Mouse (Mus musculus): ENCODE results near the gene Rapgef1. TPM values are rescaled to one million over a fixed set of nuclear protein-coding genes. Genes with fewer than 3 reads are reported as not detected.

The Rapgef1 gene
- polyA plus RNA-seq, 2 experiments, result 20.8 to 51.1 TPM

DNA sequence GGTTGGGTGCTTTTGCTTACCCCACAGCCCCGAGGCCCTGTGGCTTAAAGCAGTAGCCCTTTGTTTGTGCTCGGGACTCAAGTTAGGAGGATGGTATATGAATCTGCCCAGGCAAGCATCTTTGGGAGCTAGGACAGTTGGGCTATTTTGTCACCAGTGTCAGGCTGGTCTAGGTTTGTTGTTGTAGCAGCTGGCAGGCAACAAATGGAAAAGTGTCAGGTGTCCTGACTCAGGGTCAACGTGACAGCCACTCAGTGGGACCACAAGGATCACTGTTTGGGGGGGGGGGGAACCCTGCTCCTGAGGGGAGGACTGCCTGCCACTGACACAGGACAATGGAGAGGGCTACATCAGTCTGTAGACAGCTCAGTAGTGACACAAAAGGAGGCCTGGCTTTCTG is 91.5 kb downstream of the Rapgef1 start:
- H3K9me3 ChIP-seq (ENCODE audit: control insufficient read depth, low read length), result no peaks in the 10 kb centered on the region
- ATAC-seq (ENCODE audit: low FRiP score, low read depth) (no peak; the same call in 1 of the 2 replicates), DNase-seq (ENCODE audit: low spot score) (no peak)
- no peak overlapping the region for H3K4me3 ChIP-seq (replicated peaks; ENCODE audit: low read length)
- H3K9ac ChIP-seq (ENCODE audit: low read depth, low read length, severe bottlenecking), result no peak overlapping the region
- no peak overlapping the region for H3K4me2 ChIP-seq (replicated peaks; ENCODE audit: low read depth, low read length, severe bottlenecking)
- WGBS, result 81% methylated on average over 3 of the region's 3 CpGs
- H3K4me1 ChIP-seq (ENCODE audit: control insufficient read depth, insufficient read depth, low read length), result peaks cover 6% of the 10 kb centered on the region
- no peak overlapping the region for H3K27ac ChIP-seq (replicated peaks; ENCODE audit: low read depth, low read length)
- no peaks in the 10 kb centered on the region for H3K27me3 ChIP-seq (ENCODE audit: control insufficient read depth, insufficient read depth, low read length)
- peaks cover 72% of the 10 kb centered on the region for H3K36me3 ChIP-seq (ENCODE audit: control insufficient read depth, insufficient read depth, low read length)
- TF ChIP-seq POLR2A (IDR thresholded peaks at IDR 0.05; ENCODE audit: borderline replicate concordance, extremely low read depth, insufficient read depth, insufficient read length), result no peak

DNA sequence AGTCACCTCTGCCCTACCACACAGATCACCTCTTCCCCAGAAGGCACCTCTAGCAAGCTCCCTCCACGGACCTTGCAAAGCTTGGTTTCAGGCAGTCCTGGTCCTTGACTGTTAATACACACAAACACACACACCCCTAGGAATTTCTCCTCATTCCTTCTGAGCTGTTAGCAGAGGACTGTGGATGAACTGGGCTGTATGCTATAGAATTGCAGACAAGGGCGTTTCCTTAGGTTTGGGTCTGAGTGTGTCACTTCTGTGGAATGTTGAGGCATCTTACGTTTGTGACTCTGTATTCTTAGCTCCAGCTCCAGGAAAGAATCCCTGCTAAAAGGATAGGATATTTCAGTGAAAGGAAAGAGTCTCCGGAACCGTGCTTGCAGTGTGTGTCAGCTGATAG is 92.4 kb downstream of the Rapgef1 start:
- H3K27ac ChIP-seq (replicated peaks; ENCODE audit: low read depth, low read length), result no peak overlapping the region
- no peaks in the 10 kb centered on the region for H3K27me3 ChIP-seq (ENCODE audit: control insufficient read depth, insufficient read depth, low read length)
- no peaks in the 10 kb centered on the region for H3K9me3 ChIP-seq (ENCODE audit: control insufficient read depth, low read length)
- 76% methylated on average over 5 of the region's 5 CpGs for WGBS
- H3K4me3 ChIP-seq (replicated peaks; ENCODE audit: low read length), result no peak overlapping the region
- ATAC-seq (ENCODE audit: low FRiP score, low read depth) (no peak), DNase-seq (ENCODE audit: low spot score) (no peak)
- TF ChIP-seq POLR2A (IDR thresholded peaks at IDR 0.05; ENCODE audit: borderline replicate concordance, extremely low read depth, insufficient read depth, insufficient read length), result no peak
- H3K36me3 ChIP-seq (ENCODE audit: control insufficient read depth, insufficient read depth, low read length), result peaks cover 63% of the 10 kb centered on the region
- H3K9ac ChIP-seq (ENCODE audit: low read depth, low read length, severe bottlenecking), result no peak overlapping the region
- H3K4me1 ChIP-seq (ENCODE audit: control insufficient read depth, insufficient read depth, low read length), result peaks cover 14% of the 10 kb centered on the region
- H3K4me2 ChIP-seq (replicated peaks; ENCODE audit: low read depth, low read length, severe bottlenecking), result no peak overlapping the region

DNA sequence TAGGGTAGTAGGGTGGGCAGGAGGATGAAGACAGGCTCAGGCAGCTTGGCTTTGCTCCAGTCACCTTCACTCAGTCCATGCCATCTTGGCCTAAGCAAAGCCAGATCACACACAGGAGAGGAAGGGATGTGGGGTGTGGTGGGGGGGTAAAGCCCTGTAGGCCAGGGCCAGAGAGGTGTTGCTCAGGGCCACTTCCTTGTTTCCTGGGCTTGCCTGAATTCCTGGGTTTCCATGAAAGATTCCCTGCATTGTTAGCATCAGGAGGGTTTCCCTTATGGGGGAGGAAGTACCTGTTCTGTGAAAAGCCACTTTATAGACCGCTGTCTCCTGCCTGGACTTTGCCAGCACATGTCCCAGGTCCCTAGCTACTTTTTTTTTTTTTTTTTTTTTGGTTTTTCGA is 94.0 kb downstream of the Rapgef1 start:
- peaks cover 59% of the 10 kb centered on the region for H3K36me3 ChIP-seq (ENCODE audit: control insufficient read depth, insufficient read depth, low read length)
- 100% methylated on average over 1 of the region's 2 CpGs for WGBS
- no peak for DNase-seq (ENCODE audit: low spot score)

GRCm38 (mm10) chr2:29714127-29714526 is 94.6 kb downstream of the Rapgef1 start:
- H3K4me3 ChIP-seq (replicated peaks; ENCODE audit: low read length), result no peak overlapping the region
- peaks cover 14% of the 10 kb centered on the region for H3K4me1 ChIP-seq (ENCODE audit: control insufficient read depth, insufficient read depth, low read length)
- no peak for TF ChIP-seq POLR2A (IDR thresholded peaks at IDR 0.05; ENCODE audit: borderline replicate concordance, extremely low read depth, insufficient read depth, insufficient read length)
- H3K9ac ChIP-seq (ENCODE audit: low read depth, low read length, severe bottlenecking), result no peak overlapping the region
- WGBS, result 96% methylated on average over 5 of the region's 5 CpGs
- ATAC-seq (ENCODE audit: low FRiP score, low read depth), result no peak
- no peaks in the 10 kb centered on the region for H3K9me3 ChIP-seq (ENCODE audit: control insufficient read depth, low read length)
- no peaks in the 10 kb centered on the region for H3K27me3 ChIP-seq (ENCODE audit: control insufficient read depth, insufficient read depth, low read length)
- no peak for DNase-seq (ENCODE audit: low spot score)
- H3K4me2 ChIP-seq (replicated peaks; ENCODE audit: low read depth, low read length, severe bottlenecking), result no peak overlapping the region
- H3K36me3 ChIP-seq (ENCODE audit: control insufficient read depth, insufficient read depth, low read length), result peaks cover 61% of the 10 kb centered on the region
- no peak overlapping the region for H3K27ac ChIP-seq (replicated peaks; ENCODE audit: low read depth, low read length)

More for the DNA sequence above, 94.0 kb downstream of the Rapgef1 start:
- Histone ChIP-seq H3K4me2 (replicated peaks; ENCODE audit: low read depth, low read length, severe bottlenecking) (no peak overlapping the region), H3K27ac (replicated peaks; ENCODE audit: low read depth, low read length) (no peak overlapping the region), H3K9me3 (ENCODE audit: control insufficient read depth, low read length) (no peaks in the 10 kb centered on the region), H3K27me3 (ENCODE audit: control insufficient read depth, insufficient read depth, low read length) (no peaks in the 10 kb centered on the region), H3K9ac (ENCODE audit: low read depth, low read length, severe bottlenecking) (no peak overlapping the region), H3K4me1 (ENCODE audit: control insufficient read depth, insufficient read depth, low read length) (peaks cover 14% of the 10 kb centered on the region), H3K4me3 (replicated peaks; ENCODE audit: low read length) (no peak overlapping the region)
- TF ChIP-seq POLR2A (IDR thresholded peaks at IDR 0.05; ENCODE audit: borderline replicate concordance, extremely low read depth, insufficient read depth, insufficient read length), result no peak
- no peak for ATAC-seq (ENCODE audit: low FRiP score, low read depth)

GRCm38 (mm10) chr2:29716143-29716542 is 96.6 kb downstream of the Rapgef1 start:
- Histone ChIP-seq H3K9me3 (ENCODE audit: control insufficient read depth, low read length) (no peaks in the 10 kb centered on the region), H3K27ac (replicated peaks; ENCODE audit: low read depth, low read length) (peak overlapping the region; percentile 77), H3K9ac (ENCODE audit: low read depth, low read length, severe bottlenecking) (no peak overlapping the region), H3K4me1 (ENCODE audit: control insufficient read depth, insufficient read depth, low read length) (peaks cover 14% of the 10 kb centered on the region), H3K36me3 (ENCODE audit: control insufficient read depth, insufficient read depth, low read length) (peaks cover 65% of the 10 kb centered on the region), H3K4me2 (replicated peaks; ENCODE audit: low read depth, low read length, severe bottlenecking) (peak overlapping the region; percentile 26), H3K27me3 (ENCODE audit: control insufficient read depth, insufficient read depth, low read length) (no peaks in the 10 kb centered on the region), H3K4me3 (replicated peaks; ENCODE audit: low read length) (no peak overlapping the region)
- TF ChIP-seq POLR2A (IDR thresholded peaks at IDR 0.05; ENCODE audit: borderline replicate concordance, extremely low read depth, insufficient read depth, insufficient read length), result no peak
- DNase-seq (ENCODE audit: low spot score) (no peak), ATAC-seq (ENCODE audit: low FRiP score, low read depth) (peak; percentile 14; the same call in 1 of the 2 replicates)
- WGBS, result 26% methylated on average over 7 of the region's 7 CpGs

DNA sequence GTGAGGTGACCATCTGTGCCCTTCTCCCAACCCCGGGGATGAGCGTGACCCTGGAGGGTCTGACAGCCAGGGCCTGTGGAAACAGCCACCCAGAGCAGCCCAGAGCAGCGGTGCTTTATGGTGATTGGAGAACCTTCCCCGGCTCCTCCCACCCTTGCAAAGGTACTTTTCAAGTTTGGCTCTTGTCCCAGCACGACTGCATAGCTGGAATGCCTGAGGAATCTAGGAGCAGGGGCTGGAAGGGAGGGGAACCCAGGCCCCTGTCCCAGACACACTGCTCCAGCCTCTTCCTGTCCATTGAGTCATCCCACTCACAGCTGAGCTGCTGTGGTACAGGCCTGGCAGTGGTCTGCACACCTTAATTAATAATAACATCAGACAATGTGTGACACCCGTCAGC is 97.2 kb downstream of the Rapgef1 start:
- Histone ChIP-seq H3K9me3 (ENCODE audit: control insufficient read depth, low read length) (no peaks in the 10 kb centered on the region), H3K36me3 (ENCODE audit: control insufficient read depth, insufficient read depth, low read length) (peaks cover 62% of the 10 kb centered on the region), H3K4me1 (ENCODE audit: control insufficient read depth, insufficient read depth, low read length) (peaks cover 14% of the 10 kb centered on the region), H3K4me3 (replicated peaks; ENCODE audit: low read length) (no peak overlapping the region), H3K4me2 (replicated peaks; ENCODE audit: low read depth, low read length, severe bottlenecking) (peak overlapping the region; percentile 26), H3K9ac (ENCODE audit: low read depth, low read length, severe bottlenecking) (no peak overlapping the region), H3K27ac (replicated peaks; ENCODE audit: low read depth, low read length) (peak overlapping the region; percentile 77), H3K27me3 (ENCODE audit: control insufficient read depth, insufficient read depth, low read length) (no peaks in the 10 kb centered on the region)
- ATAC-seq (ENCODE audit: low FRiP score, low read depth), result peak; percentile 91
- WGBS, result 11% methylated on average over 6 of the region's 6 CpGs
- no peak for TF ChIP-seq POLR2A (IDR thresholded peaks at IDR 0.05; ENCODE audit: borderline replicate concordance, extremely low read depth, insufficient read depth, insufficient read length)
- DNase-seq (ENCODE audit: low spot score), result peak; percentile 93
